Mouse (Mus musculus): ENCODE measurements around the gene Ube4a. TPM values are rescaled to one million over a fixed set of nuclear protein-coding genes. Genes with fewer than 3 reads are reported as not detected.

Ube4a gene
- total and polyA plus RNA-seq, 3 experiments = 8.4 to 39.6 (median 36.1) TPM

GRCm38 (mm10) chr9:44996590-44996989, 31.2 kb upstream of the Ube4a start:
- WGBS = 88% methylated on average over 7 of the region's 7 CpGs

DNA sequence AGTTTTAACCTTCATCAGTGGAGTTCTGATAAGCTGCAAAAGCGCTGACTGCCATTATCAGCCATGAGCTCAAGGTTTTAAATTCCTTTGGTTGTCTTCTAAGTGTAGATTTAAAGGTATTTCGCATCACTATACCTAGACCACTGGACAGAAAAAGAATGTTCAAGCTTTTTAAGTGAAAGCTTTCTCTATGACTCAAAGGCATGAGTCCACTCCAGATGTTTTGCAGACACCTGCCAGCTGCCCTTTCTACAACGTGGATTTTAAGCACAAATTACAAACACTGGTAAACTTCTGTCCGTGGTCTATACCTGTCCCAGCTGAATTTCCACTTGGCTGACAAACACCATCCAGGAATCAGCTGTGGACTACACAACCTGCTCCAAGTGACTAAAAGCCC, 29.6 kb upstream of the Ube4a start:
- Histone ChIP-seq H3K9ac (ENCODE audit: low read depth, low read length) (no peak overlapping the region), H3K4me3 (no peak overlapping the region), H3K4me1 (ENCODE audit: control insufficient read depth, insufficient read depth, low read length) (no peaks in the 10 kb centered on the region), H3K79me2 (replicated peaks; ENCODE audit: control insufficient read depth, insufficient read depth, low read length) (no peaks in the 10 kb centered on the region), H3K27me3 (ENCODE audit: control insufficient read depth, insufficient read depth, low read length) (0 out of 2 replicates have a peak, but pooled peaks cover 2% of the 10 kb centered on the region), H3K27ac (no peak overlapping the region), H3K36me3 (ENCODE audit: control insufficient read depth, insufficient read depth, low read length) (no peaks in the 10 kb centered on the region)
- no peak for TF ChIP-seq POLR2A (IDR thresholded peaks at IDR 0.05; ENCODE audit: insufficient read depth, low read depth, low read length)
- TF ChIP-seq EP300 (IDR thresholded peaks at IDR 0.05; ENCODE audit: insufficient read depth, low read depth, low read length) = no peak
- no peak for TF ChIP-seq CTCF (IDR thresholded peaks at IDR 0.05)
- intact Hi-C loops (cut with DNase I) = no loop called here
- WGBS = 68% methylated on average over 4 of the region's 4 CpGs
- no peak for DNase-seq

More at GRCm38 (mm10) chr9:44996590-44996989, 31.2 kb upstream of the Ube4a start:
- H3K36me3 ChIP-seq (ENCODE audit: control insufficient read depth, insufficient read depth, low read length) = no peaks in the 10 kb centered on the region
- H3K4me1 ChIP-seq (ENCODE audit: control insufficient read depth, insufficient read depth, low read length) = no peaks in the 10 kb centered on the region
- TF ChIP-seq CTCF (IDR thresholded peaks at IDR 0.05) = no peak
- no peak for TF ChIP-seq POLR2A (IDR thresholded peaks at IDR 0.05; ENCODE audit: insufficient read depth, low read depth, low read length)
- no peak for TF ChIP-seq EP300 (IDR thresholded peaks at IDR 0.05; ENCODE audit: insufficient read depth, low read depth, low read length)
- no peak for DNase-seq
- 0 out of 2 replicates have a peak, but pooled peaks cover 2% of the 10 kb centered on the region for H3K27me3 ChIP-seq (ENCODE audit: control insufficient read depth, insufficient read depth, low read length)
- H3K79me2 ChIP-seq (replicated peaks; ENCODE audit: control insufficient read depth, insufficient read depth, low read length) = no peaks in the 10 kb centered on the region
- H3K4me3 ChIP-seq = no peak overlapping the region
- intact Hi-C loops (cut with DNase I) = no loop called here
- H3K9ac ChIP-seq (ENCODE audit: low read depth, low read length) = no peak overlapping the region
- H3K27ac ChIP-seq = no peak overlapping the region

GRCm38 (mm10) chr9:44993268-44993667, 27.9 kb upstream of the Ube4a start:
- no peak overlapping the region for H3K4me3 ChIP-seq
- H3K79me2 ChIP-seq (replicated peaks; ENCODE audit: control insufficient read depth, insufficient read depth, low read length) = no peaks in the 10 kb centered on the region
- H3K27me3 ChIP-seq (ENCODE audit: control insufficient read depth, insufficient read depth, low read length) = no peaks in the 10 kb centered on the region
- H3K36me3 ChIP-seq (ENCODE audit: control insufficient read depth, insufficient read depth, low read length) = no peaks in the 10 kb centered on the region
- DNase-seq = no peak
- intact Hi-C loops (cut with DNase I) = no loop called here
- no peak overlapping the region for H3K9ac ChIP-seq (ENCODE audit: low read depth, low read length)
- H3K4me1 ChIP-seq (ENCODE audit: control insufficient read depth, insufficient read depth, low read length) = no peaks in the 10 kb centered on the region
- TF ChIP-seq POLR2A (IDR thresholded peaks at IDR 0.05; ENCODE audit: insufficient read depth, low read depth, low read length) = no peak
- H3K27ac ChIP-seq = no peak overlapping the region
- whole genome bisulfite sequencing = 79% methylated on average over 2 of the region's 2 CpGs

GRCm38 (mm10) chr9:44992271-44992670, 26.9 kb upstream of the Ube4a start:
- Histone ChIP-seq H3K36me3 (ENCODE audit: control insufficient read depth, insufficient read depth, low read length) (no peaks in the 10 kb centered on the region), H3K27me3 (ENCODE audit: control insufficient read depth, insufficient read depth, low read length) (no peaks in the 10 kb centered on the region), H3K9ac (ENCODE audit: low read depth, low read length) (no peak overlapping the region), H3K4me3 (no peak overlapping the region), H3K4me1 (ENCODE audit: control insufficient read depth, insufficient read depth, low read length) (no peaks in the 10 kb centered on the region), H3K27ac (no peak overlapping the region), H3K79me2 (replicated peaks; ENCODE audit: control insufficient read depth, insufficient read depth, low read length) (no peaks in the 10 kb centered on the region)
- no peak for TF ChIP-seq EP300 (IDR thresholded peaks at IDR 0.05; ENCODE audit: insufficient read depth, low read depth, low read length)
- no peak for TF ChIP-seq POLR2A (IDR thresholded peaks at IDR 0.05; ENCODE audit: insufficient read depth, low read depth, low read length)
- TF ChIP-seq CTCF (IDR thresholded peaks at IDR 0.05) = no peak
- DNase-seq = no peak
- intact Hi-C loops (cut with DNase I) = no loop called here

DNA sequence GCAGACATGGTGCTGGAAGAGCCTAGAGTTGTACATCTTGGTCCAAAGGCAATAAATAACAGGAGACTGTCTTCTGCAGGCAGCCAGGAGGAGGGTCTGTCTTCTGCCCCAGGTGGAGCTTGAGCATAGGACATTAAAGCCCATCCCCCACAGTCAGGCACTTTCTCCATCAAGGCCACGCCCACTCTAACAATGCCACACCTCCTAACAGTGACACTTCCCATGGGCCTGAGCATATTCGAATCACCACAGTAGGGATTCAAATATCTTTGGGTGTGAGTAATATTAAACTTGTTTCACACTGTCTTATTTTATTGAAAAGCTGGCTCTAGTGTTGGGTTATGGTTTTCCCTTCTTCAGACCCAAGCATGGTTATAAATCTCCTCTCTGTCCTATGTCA, 26.4 kb upstream of the Ube4a start:
- Histone ChIP-seq H3K4me1 (ENCODE audit: control insufficient read depth, insufficient read depth, low read length) (no peaks in the 10 kb centered on the region; the same call in 1 of the 2 replicates), H3K27me3 (ENCODE audit: control insufficient read depth, insufficient read depth, low read length) (no peaks in the 10 kb centered on the region), H3K36me3 (ENCODE audit: control insufficient read depth, insufficient read depth, low read length) (no peaks in the 10 kb centered on the region), H3K4me3 (no peak overlapping the region), H3K27ac (no peak overlapping the region), H3K9ac (ENCODE audit: low read depth, low read length) (no peak overlapping the region), H3K79me2 (replicated peaks; ENCODE audit: control insufficient read depth, insufficient read depth, low read length) (no peaks in the 10 kb centered on the region)
- DNase-seq = no peak
- no peak for TF ChIP-seq POLR2A (IDR thresholded peaks at IDR 0.05; ENCODE audit: insufficient read depth, low read depth, low read length)
- TF ChIP-seq EP300 (IDR thresholded peaks at IDR 0.05; ENCODE audit: insufficient read depth, low read depth, low read length) = no peak
- TF ChIP-seq CTCF (IDR thresholded peaks at IDR 0.05) = no peak
- 68% methylated on average over 2 of the region's 2 CpGs for WGBS
- intact Hi-C loops (cut with DNase I) = no loop called here

- H3K79me2 ChIP-seq (replicated peaks; ENCODE audit: control insufficient read depth, insufficient read depth, low read length) = no peaks in the 10 kb centered on the region
- H3K27ac ChIP-seq = no peak overlapping the region
- DNase-seq = no peak
- H3K27me3 ChIP-seq (ENCODE audit: control insufficient read depth, insufficient read depth, low read length) = no peaks in the 10 kb centered on the region; the same call in 1 of the 2 replicates
- no peak overlapping the region for H3K9ac ChIP-seq (ENCODE audit: low read depth, low read length)
- intact Hi-C loops (cut with DNase I) = no loop called here
- H3K4me3 ChIP-seq = no peak overlapping the region
- WGBS = 42% methylated on average over 5 of the region's 5 CpGs
- TF ChIP-seq POLR2A (IDR thresholded peaks at IDR 0.05; ENCODE audit: insufficient read depth, low read depth, low read length) = no peak
- TF ChIP-seq EP300 (IDR thresholded peaks at IDR 0.05; ENCODE audit: insufficient read depth, low read depth, low read length) = no peak
- TF ChIP-seq CTCF (IDR thresholded peaks at IDR 0.05) = no peak
- H3K36me3 ChIP-seq (ENCODE audit: control insufficient read depth, insufficient read depth, low read length) = no peaks in the 10 kb centered on the region
- no peaks in the 10 kb centered on the region; the same call in 1 of the 2 replicates for H3K4me1 ChIP-seq (ENCODE audit: control insufficient read depth, insufficient read depth, low read length)
Observed at GRCm38 (mm10) chr9:44986976-44987375, 21.6 kb upstream of the Ube4a start.
